Mouse (Mus musculus): ENCODE measurements around the gene Atp10a.

The Atp10a gene

DNA sequence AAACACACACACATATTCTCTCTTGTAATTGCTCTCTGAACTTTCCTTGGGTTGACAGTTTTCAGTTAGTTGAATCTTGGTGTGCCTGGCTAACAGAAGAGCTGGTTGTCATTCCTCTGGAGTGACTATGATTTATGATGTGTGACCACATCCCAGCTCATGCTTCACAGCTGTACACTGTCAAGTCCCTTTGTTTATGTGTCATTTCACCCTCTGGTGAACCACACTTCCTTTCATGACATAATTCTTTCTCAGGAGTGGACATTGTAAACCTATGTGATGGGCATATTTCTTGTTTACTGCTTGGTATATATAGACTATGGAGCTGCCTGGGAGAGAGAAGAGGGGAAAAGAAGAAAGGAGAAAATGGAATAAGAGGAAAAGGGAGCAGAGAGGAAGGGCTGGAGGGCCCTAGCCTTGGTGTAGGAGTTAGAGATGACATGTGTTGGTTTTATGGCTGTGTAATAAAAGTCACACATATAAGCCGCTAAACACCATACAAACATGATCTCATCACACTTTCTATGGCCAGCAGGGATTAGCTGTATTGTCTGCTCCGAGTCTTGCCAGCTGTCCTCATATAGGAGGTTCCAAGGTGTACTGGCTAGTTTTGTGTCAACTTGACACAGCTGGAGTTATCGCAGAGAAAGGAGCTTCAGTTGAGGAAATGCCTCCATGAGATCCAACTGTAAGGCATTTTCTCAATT, 81.0 kb downstream of the Atp10a start:
- no peak for DNase-seq (ENCODE audit: low read depth, low spot score)

DNA sequence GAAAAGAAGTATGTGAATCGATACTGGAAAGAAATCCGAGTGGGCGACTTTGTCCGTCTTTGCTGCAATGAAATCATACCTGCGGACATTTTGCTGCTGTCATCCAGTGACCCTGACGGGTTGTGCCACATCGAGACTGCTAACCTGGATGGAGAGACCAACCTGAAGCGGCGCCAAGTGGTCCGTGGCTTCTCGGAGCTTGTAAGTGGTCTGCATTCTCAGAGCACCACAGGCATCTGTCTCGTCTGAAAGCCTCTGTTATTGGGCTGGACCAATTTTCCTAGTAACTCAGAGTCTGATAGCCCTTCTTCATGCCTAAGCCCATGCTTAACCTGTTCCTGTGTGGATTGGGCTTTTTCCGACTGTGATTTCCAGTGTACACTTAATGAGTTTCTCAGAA, 84.2 kb downstream of the Atp10a start:
- DNase-seq (ENCODE audit: low read depth, low spot score): no peak

DNA sequence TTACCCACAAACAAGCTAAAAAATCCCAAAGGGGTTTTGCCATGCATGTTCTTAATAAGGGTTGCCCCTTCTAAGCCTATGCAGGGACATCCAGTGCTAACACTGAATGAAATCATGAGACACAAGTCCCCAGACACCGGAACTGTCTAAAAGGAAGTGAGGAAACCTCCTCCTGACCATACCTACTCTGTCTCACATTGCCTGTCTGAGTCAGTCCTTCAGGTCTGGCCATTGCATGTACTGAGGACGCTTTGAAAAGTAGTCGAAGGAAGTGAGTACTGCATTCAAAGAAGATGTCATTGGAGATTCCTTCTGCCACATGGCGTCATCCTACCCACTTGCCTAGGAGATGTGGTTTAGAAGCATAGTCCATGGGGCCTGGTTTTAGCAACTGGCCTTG, 84.9 kb downstream of the Atp10a start:
- DNase-seq (ENCODE audit: low read depth, low spot score): no peak

DNA sequence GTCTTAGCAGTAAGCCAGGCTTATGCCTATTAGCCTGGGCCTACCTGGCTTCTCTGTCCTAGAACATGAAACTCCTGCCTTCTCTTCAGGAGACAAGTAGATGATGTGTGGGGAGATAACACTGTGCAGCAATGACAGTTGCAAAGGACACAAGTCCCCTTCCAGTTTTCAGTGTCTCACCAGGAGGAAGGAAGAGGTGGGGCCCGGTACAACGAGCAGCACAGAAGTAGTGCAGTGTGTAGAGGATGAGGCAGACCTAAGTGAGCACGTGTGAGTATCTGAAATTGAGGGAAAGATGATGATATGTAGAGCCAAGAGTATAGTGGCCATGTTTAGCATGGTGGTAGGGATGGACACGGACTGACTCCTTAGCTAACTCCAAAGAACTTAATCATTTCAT, 86.0 kb downstream of the Atp10a start:
- DNase-seq (ENCODE audit: low read depth, low spot score): no peak

DNA sequence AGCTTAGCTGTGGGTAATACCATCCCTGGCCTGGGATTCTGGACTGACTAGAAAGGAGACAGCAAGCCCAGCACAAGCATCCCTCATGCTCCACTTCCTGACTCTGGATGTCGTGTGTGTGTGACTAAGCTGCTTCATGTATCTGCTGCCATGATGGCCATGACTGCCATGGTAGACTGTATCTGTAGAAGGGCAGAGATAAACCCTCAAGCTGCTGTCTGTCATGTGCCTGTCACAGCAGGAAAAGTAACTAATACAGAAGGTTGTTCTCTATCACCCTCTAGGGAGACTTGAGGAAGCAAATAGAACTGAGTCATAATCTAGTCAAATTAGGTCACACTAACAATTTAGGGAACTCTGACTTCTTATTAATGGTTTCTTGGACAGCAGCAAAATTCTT, 86.7 kb downstream of the Atp10a start:
- no peak for DNase-seq (ENCODE audit: low read depth, low spot score)

DNA sequence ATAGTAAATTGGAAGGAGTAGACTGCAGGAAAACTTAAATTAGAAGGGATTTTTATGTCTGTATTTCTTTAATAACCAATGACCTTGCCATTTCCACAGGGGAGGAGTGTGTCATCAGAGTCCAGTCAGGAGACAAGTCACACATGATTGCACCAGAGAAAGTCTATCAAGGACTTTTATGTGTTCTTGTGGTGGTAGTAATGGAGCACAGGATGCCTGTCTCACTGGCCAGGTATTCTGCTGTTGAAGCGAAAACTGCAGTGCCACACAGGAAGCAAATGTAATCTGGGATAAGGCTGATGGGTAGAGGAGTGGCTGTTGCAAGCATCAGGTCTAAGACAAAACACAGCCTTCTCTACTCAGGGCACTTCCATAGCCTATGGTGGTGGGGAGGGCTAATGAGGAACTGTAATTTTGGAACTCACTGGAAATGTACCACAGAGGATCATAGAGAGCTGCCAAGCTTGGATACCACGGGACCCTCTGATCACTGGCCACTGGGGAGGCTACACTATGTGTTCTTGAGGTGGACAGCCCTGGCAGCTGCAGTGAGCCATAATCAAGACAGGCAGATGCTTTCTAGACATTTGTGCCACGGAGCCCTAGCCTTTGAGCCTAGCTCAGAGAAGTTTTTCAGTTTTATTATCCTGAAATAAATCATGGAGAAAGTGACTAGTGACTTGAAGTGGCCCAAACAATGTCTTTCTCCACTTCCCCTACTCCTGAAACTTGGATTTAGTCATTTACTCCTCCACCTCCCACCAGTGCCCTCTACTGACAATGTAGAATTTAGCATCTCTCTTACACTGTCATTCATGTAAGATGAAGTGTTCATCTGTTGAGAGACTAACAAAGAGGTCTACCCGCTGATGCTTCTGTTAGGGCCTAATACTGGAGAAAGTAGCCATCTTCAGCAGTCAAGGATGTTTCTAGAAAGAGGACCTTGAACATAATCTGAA, 87.7 kb downstream of the Atp10a start:
- DNase-seq (ENCODE audit: low read depth, low spot score): no peak

DNA sequence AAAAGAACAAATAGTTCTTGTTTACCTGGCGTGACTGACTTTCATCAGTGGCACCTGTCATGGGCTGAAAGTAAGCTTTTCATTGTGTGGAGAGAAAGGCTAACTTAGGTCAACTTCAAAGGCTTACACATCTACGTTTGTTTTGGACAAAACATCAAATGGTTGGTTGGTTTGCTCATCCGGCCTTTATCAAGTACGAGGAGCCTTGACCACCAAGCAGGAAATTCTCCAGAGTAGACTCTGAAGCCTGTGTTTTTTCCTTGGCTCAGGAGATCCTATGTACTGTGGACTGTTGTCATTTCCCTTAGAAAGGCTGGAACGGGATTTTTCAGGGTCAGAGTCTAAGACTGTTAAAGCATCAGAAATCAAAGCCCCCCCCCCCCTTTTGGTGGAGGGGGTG, 90.9 kb downstream of the Atp10a start:
- DNase-seq (ENCODE audit: low read depth, low spot score): no peak

DNA sequence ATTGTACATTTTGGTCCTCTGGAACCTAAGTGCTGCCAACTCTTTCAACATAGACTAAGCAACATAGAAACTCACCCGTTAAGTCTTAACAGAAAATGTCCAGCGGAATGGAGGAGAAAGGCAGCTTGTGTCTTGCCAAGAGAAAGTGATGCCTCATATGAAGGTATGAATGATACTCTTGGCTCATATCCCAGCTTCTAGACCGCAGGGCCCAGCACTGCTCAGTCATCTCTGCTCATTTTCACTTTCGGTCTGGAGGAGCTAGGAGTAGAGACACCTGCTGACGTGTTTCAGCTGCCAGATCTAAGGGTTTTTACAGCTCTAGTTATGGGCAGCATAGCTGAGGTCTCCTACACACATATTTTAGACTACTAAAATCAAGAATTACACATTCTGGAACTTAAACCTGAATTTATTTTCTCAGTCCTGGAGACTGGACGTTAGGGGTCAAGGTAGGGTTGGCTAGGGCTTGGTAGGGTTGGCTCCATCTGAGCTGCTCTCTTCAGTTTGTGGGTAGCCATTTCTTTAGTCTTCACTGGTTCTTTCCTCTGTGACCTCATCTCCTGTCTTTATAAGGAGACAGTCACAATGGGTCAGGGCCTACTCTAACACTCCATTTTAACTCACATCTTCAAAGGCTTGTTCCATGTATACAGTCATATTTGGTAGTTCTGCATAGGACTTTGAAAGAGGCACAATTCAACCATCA, 94.1 kb downstream of the Atp10a start:
- no peak for DNase-seq (ENCODE audit: low read depth, low spot score)

DNA sequence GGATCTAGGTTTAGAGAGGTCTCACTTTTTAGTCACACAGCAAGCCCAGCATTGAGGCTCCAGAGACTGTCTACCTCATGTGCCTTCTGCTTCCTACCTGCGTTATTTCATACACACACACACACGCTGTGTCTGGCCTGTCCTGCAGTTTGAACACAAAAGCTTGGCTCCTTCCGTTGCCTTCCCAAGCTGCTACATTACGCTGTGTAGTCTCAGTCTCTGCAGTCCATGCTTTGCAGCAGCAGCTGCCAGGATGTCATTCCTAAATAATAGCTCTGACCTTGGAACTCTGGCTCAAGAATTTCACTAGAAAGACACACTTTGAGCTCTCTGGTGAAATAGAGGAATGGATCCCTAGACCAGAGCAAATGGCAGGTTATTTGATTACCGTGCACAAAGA, 96.1 kb downstream of the Atp10a start:
- no peak for DNase-seq (ENCODE audit: low read depth, low spot score)

DNA sequence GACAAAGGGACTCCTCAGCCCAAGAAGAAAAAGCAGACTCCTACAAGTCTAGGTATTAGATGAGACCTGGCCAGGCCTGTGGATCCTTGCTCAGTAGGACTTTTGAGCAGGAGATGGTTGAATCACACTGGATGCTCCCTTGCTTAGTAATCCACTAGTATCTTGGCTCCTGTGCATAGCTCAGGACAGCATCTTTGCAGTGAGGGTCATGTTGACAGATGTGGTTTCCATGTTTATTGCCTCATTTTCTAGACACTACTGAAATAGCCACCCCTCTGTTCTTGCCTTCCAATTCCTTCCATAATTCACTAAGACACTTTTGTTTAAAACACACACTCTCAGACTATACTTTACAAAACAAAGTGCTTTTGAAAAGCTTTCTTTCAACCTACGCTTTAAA, 98.1 kb downstream of the Atp10a start:
- no peak for DNase-seq (ENCODE audit: low read depth, low spot score)

DNA sequence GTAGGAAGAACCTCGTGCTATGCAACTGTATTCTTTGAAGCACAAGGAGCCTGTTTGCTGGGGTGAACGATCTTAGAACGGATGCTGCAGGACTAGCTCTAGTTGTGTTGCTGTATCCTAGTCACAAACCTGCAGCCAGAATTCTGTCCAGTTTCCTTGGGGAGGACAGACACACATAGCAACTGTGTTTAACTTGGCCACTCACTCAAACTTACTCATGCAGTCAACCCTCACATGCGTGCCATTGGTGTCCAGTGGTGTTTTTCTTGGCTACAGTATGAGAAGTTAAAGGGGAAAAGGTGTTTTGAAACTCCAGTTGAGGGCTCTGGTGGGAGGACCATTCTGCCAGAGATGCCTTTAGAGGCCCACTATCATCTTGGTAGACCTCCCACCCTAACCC, 98.6 kb downstream of the Atp10a start:
- no peak for DNase-seq (ENCODE audit: low read depth, low spot score)

DNA sequence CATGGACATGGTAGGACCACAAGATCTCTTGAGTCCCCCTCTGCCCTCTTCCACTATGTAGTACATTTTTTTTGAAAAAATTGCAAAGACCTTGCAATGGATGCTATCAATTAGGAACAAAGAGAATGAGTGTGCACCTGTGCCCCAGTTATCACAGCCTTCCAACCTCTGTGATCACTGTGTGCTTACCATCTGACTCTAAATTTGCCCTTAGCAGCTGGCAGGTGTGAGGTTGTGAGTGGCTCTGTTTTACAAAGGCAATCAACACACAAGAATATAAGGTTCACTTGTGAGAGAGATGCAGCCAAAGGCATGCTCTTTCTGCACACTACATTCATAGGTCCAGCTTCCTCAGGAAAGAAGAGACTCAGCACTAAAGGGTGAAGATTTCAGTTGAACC, 99.1 kb downstream of the Atp10a start:
- no peak for DNase-seq (ENCODE audit: low read depth, low spot score)

DNA sequence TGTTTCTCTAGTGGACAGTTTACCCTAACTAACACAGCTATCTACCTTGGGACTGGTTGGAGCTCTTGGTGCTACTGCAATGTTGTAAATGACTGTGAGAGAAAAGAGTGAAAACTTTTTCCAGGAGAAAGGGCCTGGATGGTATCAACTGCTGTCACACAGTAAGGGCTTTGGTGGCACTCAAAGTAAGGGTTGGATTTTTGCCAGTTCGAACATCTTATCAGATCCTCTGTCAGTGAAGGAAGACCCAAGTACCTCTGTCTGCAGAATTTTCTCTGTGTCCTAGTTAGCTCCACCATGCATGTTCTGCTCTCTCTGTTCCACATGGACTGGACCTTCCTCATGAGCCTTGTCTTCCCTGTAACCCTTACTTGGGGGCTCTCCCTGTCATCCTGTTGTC, 99.9 kb downstream of the Atp10a start:
- no peak for DNase-seq (ENCODE audit: low read depth, low spot score)

DNA sequence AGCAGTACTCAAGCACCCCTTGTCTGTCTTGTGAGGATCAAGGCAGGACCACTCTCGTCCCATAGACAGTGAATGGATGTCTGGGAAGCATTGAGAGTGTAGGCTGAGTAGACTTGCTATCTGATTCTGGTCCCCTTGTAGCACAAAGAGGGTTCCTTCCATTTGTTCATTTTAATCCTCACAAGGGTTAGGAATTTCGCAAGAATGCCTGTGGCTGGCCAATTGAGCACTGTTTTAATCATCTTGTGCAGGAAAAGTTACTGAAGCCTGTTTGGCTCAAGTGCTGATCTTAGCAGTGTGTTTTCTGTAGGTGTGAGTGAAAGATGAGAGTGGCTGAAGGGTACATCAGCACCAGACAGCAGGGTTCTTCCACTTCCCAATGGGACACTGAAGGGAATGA, 101.4 kb downstream of the Atp10a start:
- DNase-seq (ENCODE audit: low read depth, low spot score): no peak

DNA sequence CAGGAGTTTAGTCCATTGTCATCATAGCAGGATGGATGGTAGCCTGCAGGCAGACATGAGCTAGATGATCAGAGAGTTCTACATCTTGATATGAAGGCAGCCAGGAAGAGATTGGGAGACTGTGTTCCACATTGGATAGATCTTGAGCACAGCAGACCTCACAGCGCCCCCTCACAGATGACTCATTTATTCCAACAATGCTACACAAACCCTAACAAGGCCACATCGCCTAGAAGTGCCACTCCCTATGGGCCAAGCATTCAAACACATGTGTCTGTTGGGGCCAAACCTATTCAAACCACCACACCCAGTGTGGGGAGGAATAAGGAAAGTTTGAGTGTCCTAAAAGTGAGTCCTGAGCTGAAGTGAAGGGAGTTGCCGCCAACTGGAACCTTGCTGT, 102.4 kb downstream of the Atp10a start:
- DNase-seq (ENCODE audit: low read depth, low spot score): no peak

DNA sequence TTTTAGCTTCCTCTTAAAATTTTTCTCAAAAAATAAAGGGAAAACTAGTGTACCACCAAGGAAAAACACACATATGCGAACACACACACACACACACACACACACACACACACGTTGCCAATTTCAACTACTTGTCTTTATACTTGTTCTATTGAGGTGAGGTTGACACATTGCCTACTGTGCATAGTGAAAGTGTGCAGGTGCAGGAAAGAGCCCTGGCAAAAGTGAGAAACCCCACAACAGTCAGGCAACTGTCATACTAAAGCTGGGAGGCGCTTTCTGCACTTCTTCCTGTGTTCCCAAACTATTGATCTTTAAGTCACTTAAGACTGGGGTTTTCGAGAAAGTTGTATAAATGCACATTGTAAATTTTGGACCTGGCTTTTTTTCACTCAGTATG, 103.3 kb downstream of the Atp10a start:
- no peak for DNase-seq (ENCODE audit: low read depth, low spot score)

DNA sequence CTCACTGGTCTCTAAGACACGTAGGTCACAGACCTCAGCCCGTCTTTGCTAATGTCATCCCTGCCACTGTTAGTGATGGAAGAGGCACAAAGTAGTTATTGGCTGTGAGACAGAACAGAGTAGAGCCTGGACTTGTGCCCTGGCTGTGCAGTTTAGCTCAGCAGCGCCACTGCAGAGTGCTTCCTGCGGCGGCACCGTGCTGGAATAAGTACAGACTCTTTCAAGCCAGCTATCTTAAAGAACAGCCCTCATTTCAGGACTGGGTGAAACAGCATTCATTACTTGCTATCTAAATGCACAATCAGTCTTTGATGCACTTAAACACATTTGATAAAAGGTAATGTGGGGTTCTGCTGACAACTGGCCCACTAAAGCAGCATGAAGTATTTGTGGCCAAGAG, 111.3 kb downstream of the Atp10a start:
- no peak for DNase-seq (ENCODE audit: low read depth, low spot score)

DNA sequence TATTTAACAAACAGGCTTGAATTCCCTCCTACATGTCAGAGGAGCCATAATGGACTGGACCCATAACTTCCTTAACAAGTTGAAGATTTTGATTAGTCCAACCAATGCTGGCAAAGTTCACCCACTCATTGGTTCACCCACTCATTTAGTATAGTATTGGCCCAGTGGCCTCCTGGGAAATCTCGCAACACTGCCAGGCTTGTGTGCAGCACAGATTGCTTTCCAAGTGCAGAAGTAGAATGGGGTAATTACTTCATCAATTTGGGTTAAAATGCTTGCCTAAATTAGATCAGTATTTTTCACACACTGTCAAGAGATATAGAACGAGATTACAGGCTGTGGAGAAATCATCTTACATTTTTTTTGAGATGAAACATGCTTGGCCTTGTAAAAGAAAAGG, 112.3 kb downstream of the Atp10a start:
- DNase-seq (ENCODE audit: low read depth, low spot score): no peak

DNA sequence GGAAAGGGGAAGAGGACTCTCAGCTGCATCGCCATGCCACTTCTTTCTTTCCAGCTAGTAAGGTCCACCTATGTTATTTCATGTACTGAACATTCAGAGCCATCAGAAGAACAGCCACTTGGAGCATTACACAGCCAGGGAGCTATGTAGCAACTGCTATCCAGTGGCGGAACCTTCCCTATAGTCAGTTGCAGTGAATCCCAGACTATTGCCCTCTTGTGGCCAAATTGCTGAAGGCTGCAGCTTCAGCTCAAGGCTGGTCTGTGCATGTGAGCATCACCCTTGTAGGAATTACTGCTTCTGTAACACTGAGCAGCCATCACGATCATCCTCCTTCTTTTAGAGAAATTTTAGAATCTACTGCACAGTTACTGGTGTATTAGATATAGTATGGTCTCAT, 114.3 kb downstream of the Atp10a start:
- DNase-seq (ENCODE audit: low read depth, low spot score): peak; percentile 36

DNA sequence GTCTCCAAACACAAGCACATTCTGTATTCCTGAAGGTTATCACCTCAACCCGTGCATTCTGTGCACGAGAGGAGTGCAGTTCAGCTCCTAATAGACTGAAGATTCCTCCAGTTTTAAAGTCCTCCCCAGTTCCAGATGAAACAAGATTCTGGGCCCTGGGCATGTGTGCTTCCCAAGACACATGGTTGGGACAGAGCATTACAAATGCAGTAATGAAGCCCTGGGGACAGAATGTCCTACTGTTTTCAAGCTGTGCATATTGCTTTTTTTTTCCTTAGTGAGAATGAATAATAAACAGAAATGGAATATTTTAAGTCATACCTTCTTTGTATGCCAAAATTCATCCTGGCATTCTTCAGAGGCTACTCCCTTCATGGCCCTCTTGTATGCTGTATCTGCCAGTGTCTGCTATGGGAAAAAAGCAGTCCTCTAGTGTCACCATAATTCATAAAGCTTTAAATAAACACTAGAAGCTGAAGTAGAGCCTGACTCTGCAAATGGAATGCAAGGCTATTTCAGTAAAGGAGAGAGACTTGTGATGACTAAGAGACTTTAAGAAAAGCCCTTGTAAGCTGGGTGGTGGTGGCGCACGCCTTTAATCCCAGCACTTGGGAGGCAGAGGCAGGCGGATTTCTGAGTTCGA, 116.2 kb downstream of the Atp10a start:
- DNase-seq (ENCODE audit: low read depth, low spot score): no peak

DNA sequence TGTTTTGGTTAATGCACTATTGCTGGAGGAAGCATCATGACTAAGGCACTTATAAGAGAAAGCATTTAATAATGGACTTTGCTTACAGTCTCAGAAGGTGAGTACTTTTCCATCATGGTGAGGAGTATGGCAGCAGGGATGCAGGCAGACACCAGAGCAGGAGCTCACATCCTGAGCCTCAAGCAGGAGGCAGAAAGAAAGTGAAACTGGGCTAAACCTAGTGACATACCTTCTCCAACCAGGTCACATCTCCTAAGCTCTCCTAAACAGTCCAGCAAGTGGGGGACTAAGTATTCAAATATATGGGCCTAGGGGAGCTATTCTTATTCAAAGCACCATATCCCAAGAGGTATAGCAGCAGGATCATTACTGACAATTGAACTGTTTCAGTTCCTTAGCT, 123.2 kb downstream of the Atp10a start:
- no peak for DNase-seq (ENCODE audit: low read depth, low spot score)

DNA sequence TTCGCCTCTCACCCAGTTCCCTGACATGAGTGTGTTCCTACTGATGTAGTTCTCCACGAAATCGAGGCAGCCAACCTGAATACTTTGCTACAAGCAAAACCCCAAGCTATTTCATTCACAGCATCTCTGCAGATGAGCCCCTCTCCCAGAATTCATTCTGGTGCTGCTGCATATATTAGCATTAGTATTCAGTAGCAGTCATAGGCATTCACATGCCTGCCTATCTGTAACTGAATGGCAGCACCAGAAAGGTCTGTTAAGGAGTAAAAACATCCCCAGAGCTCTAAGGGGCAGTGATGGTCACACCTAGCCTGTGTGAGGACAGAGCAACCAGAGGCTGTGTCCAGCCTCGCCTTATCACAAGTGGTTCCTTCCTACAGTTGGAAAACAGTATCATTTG, 131.0 kb downstream of the Atp10a start:
- no peak for DNase-seq (ENCODE audit: low read depth, low spot score)

All from R1 (cell line).